Mouse (Mus musculus) myocyte (in vitro differentiated cells): ENCODE measurements around the gene Pard3. TPM values are rescaled to one million over a fixed set of nuclear protein-coding genes. Genes with fewer than 3 reads are reported as not detected.

Experiments
- H3K27me3 ChIP-seq: one replicate; pipeline ENCODE4 v1.6.1; 2011; ENCODE audit not compliant: control insufficient read depth, insufficient read depth, insufficient read length
- H3K36me3 ChIP-seq: one replicate; pipeline ENCODE4 v1.6.1; 2011; ENCODE audit not compliant: control insufficient read depth, insufficient read depth
- H3K4me2 ChIP-seq: one replicate; pipeline ENCODE4 v1.6.1; 2011; ENCODE audit warnings: low read depth, control low read depth
- H3K4me3 ChIP-seq: one replicate; pipeline ENCODE4 v1.5.1; 2011; ENCODE audit warnings: mild to moderate bottlenecking, control low read depth, moderate library complexity
- H3K79me2 ChIP-seq: one replicate; pipeline ENCODE4 v1.6.1; 2011; ENCODE audit not compliant: control insufficient read depth, insufficient read depth
- H3ac ChIP-seq: one replicate; pipeline ENCODE4 v1.6.1; 2011; ENCODE audit not compliant: control insufficient read depth, insufficient read length
- CEBPB ChIP-seq: IDR thresholded peaks from 2 replicates; pipeline ENCODE4 v1.6.1; 2011; ENCODE audit warnings: mild to moderate bottlenecking, moderate library complexity; ENCODE audit not compliant: poor library complexity, insufficient read depth, severe bottlenecking
- E2F4 ChIP-seq: IDR thresholded peaks from one replicate; pipeline ENCODE4 v1.6.1; 2011; ENCODE audit warnings: mild to moderate bottlenecking, control low read depth, moderate library complexity; ENCODE audit not compliant: insufficient read depth
- MAX ChIP-seq: IDR thresholded peaks from one replicate; pipeline ENCODE4 v1.6.1; 2011; ENCODE audit warnings: low read depth, mild to moderate bottlenecking, control low read depth
- MYOD1 ChIP-seq, 3 experiments: IDR thresholded peaks; one replicate each; pipeline ENCODE4 v1.6.1; 2011; ENCODE audit warnings: control low read depth in 2 of 3, low read depth in 2 of 3, mild to moderate bottlenecking in 2 of 3, moderate library complexity in 1 of 3; ENCODE audit not compliant: insufficient read length in 2 of 3, control insufficient read depth in 1 of 3
- MYOG ChIP-seq, 3 experiments: IDR thresholded peaks; one replicate each; pipeline ENCODE4 v1.6.1; 2011; ENCODE audit warnings: control low read depth in 2 of 3, low read depth in 2 of 3, mild to moderate bottlenecking in 2 of 3; ENCODE audit not compliant: insufficient read length in 2 of 3, control insufficient read depth in 1 of 3, insufficient read depth in 1 of 3
- POLR2A ChIP-seq: IDR thresholded peaks from one replicate; pipeline ENCODE4 v1.6.1; 2011; ENCODE audit warnings: low read depth, mild to moderate bottlenecking, control low read depth, moderate library complexity; ENCODE audit not compliant: insufficient read length
- POLR2AphosphoS2 ChIP-seq: IDR thresholded peaks from one replicate; pipeline ENCODE4 v1.6.1; 2011; ENCODE audit warnings: low read depth, control low read depth; ENCODE audit not compliant: insufficient read length
- REST ChIP-seq: IDR thresholded peaks from one replicate; pipeline ENCODE4 v1.6.1; 2011; ENCODE audit warnings: mild to moderate bottlenecking, control low read depth, moderate library complexity; ENCODE audit not compliant: insufficient read depth, insufficient read length
- SRF ChIP-seq: IDR thresholded peaks from one replicate; pipeline ENCODE4 v1.6.1; 2011; ENCODE audit warnings: low read depth; ENCODE audit not compliant: control insufficient read depth, insufficient read length
- TCF12 ChIP-seq: IDR thresholded peaks from one replicate; pipeline ENCODE4 v1.6.1; 2011; ENCODE audit warnings: mild to moderate bottlenecking, control low read depth; ENCODE audit not compliant: poor library complexity, insufficient read depth, severe bottlenecking
- TCF3 ChIP-seq: IDR thresholded peaks from one replicate; pipeline ENCODE4 v1.6.1; 2011; ENCODE audit warnings: low read depth, control low read depth; ENCODE audit not compliant: insufficient read length
- USF1 ChIP-seq: IDR thresholded peaks from one replicate; pipeline ENCODE4 v1.6.1; 2011; ENCODE audit warnings: low read depth, mild to moderate bottlenecking, control low read depth, moderate library complexity
- polyA plus RNA-seq: library from polyadenylated mRNA; unstranded; fragments of >200 nt; fragmentation: generic; extraction: Trizol; gene quantifications from one replicate; pipeline ENCODE4 v1.2.1, GENCODE M21; 2012; ENCODE audit warnings: missing spikeins

Gene Pard3
- polyA plus RNA-seq, 1 experiment, result 24.3 TPM

DNA sequence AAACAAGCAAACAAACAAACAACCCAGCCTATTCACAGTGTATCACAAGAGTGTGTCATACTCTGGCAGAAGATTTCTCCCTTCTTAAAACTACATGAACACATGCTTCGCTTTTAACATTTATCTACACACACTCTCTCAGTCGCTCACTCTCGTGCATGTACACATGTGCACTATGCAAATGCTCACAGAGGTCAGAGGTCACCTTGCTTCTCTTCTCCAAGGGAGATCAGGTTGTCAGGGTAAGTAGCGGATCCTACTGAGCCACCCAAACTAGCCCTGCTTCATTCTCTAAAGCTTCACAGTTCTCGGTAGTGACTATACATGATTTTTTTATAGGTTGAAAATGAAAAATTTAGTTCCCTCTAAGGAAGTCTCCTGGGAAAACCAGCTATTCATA is 199.8 kb downstream of the Pard3 start:
- Histone ChIP-seq H3K4me3 (no peak overlapping the region), H3K36me3 (no peaks in the 10 kb centered on the region), H3K4me2 (no peak overlapping the region), H3ac (no peak overlapping the region), H3K79me2 (peaks cover 46% of the 10 kb centered on the region), H3K27me3 (no peaks in the 10 kb centered on the region)
- TF ChIP-seq POLR2AphosphoS2, result no peak
- TF ChIP-seq E2F4, result no peak
- TF ChIP-seq CEBPB, result no peak
- no peak for TF ChIP-seq MYOD1 (IDR thresholded peaks at IDR 0.05; ENCODE audit: control insufficient read depth in 1 of 3, insufficient read length in 2 of 3, low read depth in 2 of 3)
- TF ChIP-seq MAX, result no peak
- no peak for TF ChIP-seq POLR2A
- TF ChIP-seq TCF12, result no peak
- no peak for TF ChIP-seq REST
- no peak for TF ChIP-seq MYOG (IDR thresholded peaks at IDR 0.05; ENCODE audit: control insufficient read depth in 1 of 3, insufficient read depth in 1 of 3, insufficient read length in 2 of 3, low read depth in 2 of 3)
- no peak for TF ChIP-seq USF1
- no peak for TF ChIP-seq SRF
- no peak for TF ChIP-seq TCF3

DNA sequence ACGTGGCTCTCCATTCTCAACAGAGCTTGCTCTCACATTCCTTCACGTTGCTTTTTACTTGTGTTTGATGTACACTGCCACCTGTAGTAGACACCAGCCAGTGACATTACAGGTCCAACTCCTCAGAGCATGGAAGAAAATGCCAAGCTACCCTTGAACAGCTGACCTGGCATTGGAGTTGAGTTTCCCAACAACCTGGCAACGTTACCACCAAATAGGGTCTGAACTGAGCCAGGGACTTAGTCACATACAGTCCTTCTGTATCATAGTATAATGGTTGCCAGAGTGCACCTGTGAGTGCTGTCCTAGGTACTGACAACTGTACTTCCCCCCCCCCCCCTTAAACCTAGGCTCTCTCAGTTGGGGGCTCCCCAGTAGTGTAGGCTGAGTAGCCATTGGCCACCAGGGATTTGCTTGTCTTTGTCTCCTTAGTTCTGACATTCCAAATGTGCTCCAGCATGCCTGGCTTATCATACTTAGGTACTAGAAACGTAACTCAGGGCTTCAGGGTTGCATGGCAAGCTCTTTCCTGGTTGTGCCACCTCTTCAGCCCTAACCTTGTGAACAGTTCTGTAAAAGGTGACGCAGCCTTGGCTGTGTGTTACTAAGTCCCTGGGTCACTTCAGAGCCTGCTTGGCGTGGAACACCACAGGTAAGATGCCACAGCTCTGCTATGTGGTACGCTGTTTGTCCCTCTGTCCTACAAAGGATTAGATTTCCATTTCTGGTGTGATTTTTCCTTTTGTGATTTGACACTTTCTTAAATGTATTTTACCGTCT is 201.2 kb downstream of the Pard3 start:
- TF ChIP-seq MAX (no peak), TCF12 (no peak), SRF (no peak), E2F4 (no peak), MYOG (IDR thresholded peaks at IDR 0.05; ENCODE audit: control insufficient read depth in 1 of 3, insufficient read depth in 1 of 3, insufficient read length in 2 of 3, low read depth in 2 of 3) (no peak), POLR2AphosphoS2 (no peak), REST (no peak), USF1 (no peak), CEBPB (no peak), TCF3 (no peak)
- no peaks in the 10 kb centered on the region for H3K36me3 ChIP-seq

DNA sequence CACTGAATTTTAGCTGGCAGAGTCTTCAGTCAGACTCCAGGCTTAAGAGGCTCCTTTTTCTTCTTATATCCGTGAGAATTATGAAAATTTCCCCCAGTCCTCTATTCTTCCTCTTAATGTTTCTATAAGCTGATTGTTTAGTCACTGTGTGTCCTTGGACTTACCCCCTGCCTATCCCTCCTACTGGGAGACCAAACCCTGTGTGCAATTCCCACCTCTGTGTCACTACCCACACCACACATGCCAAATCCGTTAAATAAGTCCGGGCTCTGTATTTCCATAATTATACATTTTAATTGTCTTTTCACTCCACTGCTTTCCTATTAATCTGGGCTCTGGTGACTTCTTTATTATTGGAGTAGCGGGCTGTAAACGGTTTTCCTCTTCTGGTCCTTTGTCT is 203.1 kb downstream of the Pard3 start:
- no peak overlapping the region for H3ac ChIP-seq
- peaks cover 34% of the 10 kb centered on the region for H3K79me2 ChIP-seq
- H3K27me3 ChIP-seq, result no peaks in the 10 kb centered on the region
- H3K36me3 ChIP-seq, result no peaks in the 10 kb centered on the region
- no peak overlapping the region for H3K4me2 ChIP-seq
- TF ChIP-seq REST, result no peak
- TF ChIP-seq MYOD1 (IDR thresholded peaks at IDR 0.05; ENCODE audit: control insufficient read depth in 1 of 3, insufficient read length in 2 of 3, low read depth in 2 of 3), result no peak
- TF ChIP-seq TCF3, result no peak
- no peak overlapping the region for H3K4me3 ChIP-seq

More for the DNA sequence above, 201.2 kb downstream of the Pard3 start:
- no peak overlapping the region for H3K4me3 ChIP-seq
- H3K79me2 ChIP-seq, result peaks cover 42% of the 10 kb centered on the region
- H3K4me2 ChIP-seq, result no peak overlapping the region
- H3ac ChIP-seq, result no peak overlapping the region
- no peaks in the 10 kb centered on the region for H3K27me3 ChIP-seq

DNA sequence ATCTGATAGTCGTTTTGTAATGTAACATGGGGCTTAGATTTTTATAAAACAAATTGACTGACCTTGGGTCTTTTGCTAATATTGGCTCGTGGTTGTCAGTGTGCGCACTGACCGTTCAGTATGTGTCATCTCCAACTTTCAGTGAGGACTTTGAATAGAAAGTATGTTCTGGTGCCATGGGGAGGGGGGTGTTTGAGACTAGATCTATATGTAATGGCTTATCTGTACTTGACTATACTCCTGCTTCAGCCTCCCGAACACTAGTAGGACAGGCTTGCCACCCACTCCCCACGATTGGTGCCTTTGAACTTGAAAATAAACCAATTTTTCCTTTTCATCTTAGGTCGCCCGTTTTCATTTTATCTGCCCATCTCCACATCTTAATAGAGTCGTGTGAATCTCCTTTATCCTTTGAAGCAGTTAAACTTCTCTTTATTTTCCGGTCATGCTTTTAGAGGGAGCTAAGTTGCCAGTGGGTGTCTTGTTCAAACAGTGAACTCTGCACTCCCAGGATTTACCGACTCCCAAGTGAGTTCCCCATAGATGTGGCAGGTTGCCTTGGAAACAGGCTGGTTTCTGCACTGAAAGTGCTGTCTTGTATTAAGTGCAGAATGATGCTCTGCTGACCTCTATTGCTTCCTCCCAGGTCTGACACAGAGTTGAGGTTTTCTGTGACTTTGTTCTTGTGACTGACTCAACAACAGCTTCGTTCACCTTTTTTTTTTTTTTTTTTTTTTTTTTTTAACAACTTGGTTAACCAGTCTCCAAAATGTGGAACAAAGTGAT is 204.7 kb downstream of the Pard3 start:
- TF ChIP-seq CEBPB, result no peak
- no peak for TF ChIP-seq MYOD1 (IDR thresholded peaks at IDR 0.05; ENCODE audit: control insufficient read depth in 1 of 3, insufficient read length in 2 of 3, low read depth in 2 of 3)
- TF ChIP-seq TCF3, result no peak
- TF ChIP-seq USF1, result no peak
- TF ChIP-seq SRF, result no peak
- TF ChIP-seq MYOG (IDR thresholded peaks at IDR 0.05; ENCODE audit: control insufficient read depth in 1 of 3, insufficient read depth in 1 of 3, insufficient read length in 2 of 3, low read depth in 2 of 3), result no peak
- no peak for TF ChIP-seq E2F4
- no peak for TF ChIP-seq POLR2A
- no peak for TF ChIP-seq REST
- no peak for TF ChIP-seq MAX
- TF ChIP-seq POLR2AphosphoS2, result no peak
- no peak for TF ChIP-seq TCF12
- Histone ChIP-seq H3K4me3 (no peak overlapping the region), H3K36me3 (no peaks in the 10 kb centered on the region), H3K27me3 (no peaks in the 10 kb centered on the region), H3K4me2 (no peak overlapping the region), H3ac (no peak overlapping the region), H3K79me2 (peaks cover 24% of the 10 kb centered on the region)
